In genomic region chr14:100079620-100080019, GRCm38 (mm10) we compare ENCODE assay signal across 29 mouse cellular contexts.
"Had no signal": no experiment of that assay in that cellular context is flagged by ENCODE, and none has a peak within 500 bp of the region (broad histone marks: within the 10 kb centered on the region; RNA-seq: fewer than 3 reads in every experiment).

No protein-coding gene starts in this region.

- ATAC-seq: forebrain, embryonic 13.5 days; forebrain, embryonic 14.5 days; forebrain, embryonic 15.5 days; forebrain, embryonic 16.5 days; forebrain, postnatal 0 days had no signal

- DNase-seq: cerebellum, adult 2 months; cerebellum, adult 8-10 months; cerebellum, adult 9-10 months; cerebellum, adult 9-11 months; cerebellum, postnatal 10 days; cerebellum, postnatal 14 days; cerebellum, postnatal 25 days; cerebellum, postnatal 36 days; embryo, embryonic 11 days; forebrain, postnatal 0 days; gastrocnemius, adult 2 months; gastrocnemius, postnatal 10 days; gastrocnemius, postnatal 14 days; gastrocnemius, postnatal 25 days; gastrocnemius, postnatal 36 days; heart, adult 18-20 months; heart, adult 2 months had no signal

- H3K36me3 ChIP-seq: embryonic facial prominence, embryonic 10.5 days; embryonic facial prominence, embryonic 12.5 days; embryonic facial prominence, embryonic 13.5 days; embryonic facial prominence, embryonic 15.5 days; forebrain, embryonic 10.5 days; forebrain, embryonic 12.5 days; forebrain, embryonic 15.5 days; heart, embryonic 10.5 days had no signal

- H3K9me3 ChIP-seq: embryonic facial prominence, embryonic 10.5 days; embryonic facial prominence, embryonic 12.5 days; embryonic facial prominence, embryonic 13.5 days; embryonic facial prominence, embryonic 15.5 days; forebrain, embryonic 10.5 days; forebrain, embryonic 12.5 days; forebrain, embryonic 13.5 days; forebrain, embryonic 15.5 days; heart, embryonic 10.5 days had no signal

- H3K4me2 ChIP-seq: embryonic facial prominence, embryonic 12.5 days; embryonic facial prominence, embryonic 13.5 days; embryonic facial prominence, embryonic 15.5 days; forebrain, embryonic 12.5 days; forebrain, embryonic 13.5 days; forebrain, embryonic 15.5 days had no signal

- H3K27ac ChIP-seq: embryonic facial prominence, embryonic 10.5 days; embryonic facial prominence, embryonic 12.5 days; embryonic facial prominence, embryonic 13.5 days; embryonic facial prominence, embryonic 15.5 days; forebrain, embryonic 10.5 days; forebrain, embryonic 12.5 days; forebrain, embryonic 13.5 days; forebrain, embryonic 15.5 days; gastrocnemius, adult 2 months; heart, adult 2 months; heart, embryonic 10.5 days had no signal

- H3K9ac ChIP-seq: embryonic facial prominence, embryonic 12.5 days; embryonic facial prominence, embryonic 13.5 days; embryonic facial prominence, embryonic 15.5 days; forebrain, embryonic 12.5 days; forebrain, embryonic 13.5 days; forebrain, embryonic 15.5 days; forebrain, postnatal 0 days had no signal

- H3K4me1 ChIP-seq: embryonic facial prominence, embryonic 10.5 days; embryonic facial prominence, embryonic 12.5 days; embryonic facial prominence, embryonic 13.5 days; embryonic facial prominence, embryonic 15.5 days; forebrain, embryonic 10.5 days; forebrain, embryonic 12.5 days; forebrain, embryonic 13.5 days; forebrain, embryonic 15.5 days; heart, embryonic 10.5 days had no signal

- H3K27me3 ChIP-seq: embryonic facial prominence, embryonic 12.5 days; embryonic facial prominence, embryonic 13.5 days; embryonic facial prominence, embryonic 15.5 days; forebrain, embryonic 12.5 days; forebrain, embryonic 13.5 days; forebrain, embryonic 15.5 days had no signal

- H3K4me3 ChIP-seq: embryonic facial prominence, embryonic 10.5 days; embryonic facial prominence, embryonic 12.5 days; embryonic facial prominence, embryonic 13.5 days; embryonic facial prominence, embryonic 15.5 days; erythroblast, embryonic 14.5 days; forebrain, embryonic 10.5 days; forebrain, embryonic 12.5 days; forebrain, embryonic 13.5 days; forebrain, embryonic 15.5 days; gastrocnemius, adult 2 months; heart, adult 2 months; heart, embryonic 10.5 days had no signal
